8 mouse cellular contexts compared by ENCODE assay signal in genomic region chr11:119083724-119084445, GRCm38 (mm10). TPM values are rescaled to one million over a fixed set of nuclear protein-coding genes. Genes with fewer than 3 reads are reported as not detected.
DNase-seq lines count a peak whose midpoint lies in the region; ATAC-seq and TF ChIP-seq lines count a peak whose summit lies in the region.

No protein-coding gene starts in this region.

- under 1% methylated on average over 28 of the region's 28 CpGs for WGBS in bone marrow, adult 2 months
- WGBS in forebrain, embryonic 11.5 days, result 2% methylated on average over 28 of the region's 28 CpGs
- 5% methylated on average over 28 of the region's 28 CpGs for WGBS in hindbrain, postnatal 0 days
- 2% methylated on average over 28 of the region's 28 CpGs for WGBS in limb, embryonic 11.5 days
- WGBS in stomach, embryonic 15.5 days, result 9% methylated on average over 28 of the region's 28 CpGs

- no peak for ATAC-seq in forebrain, embryonic 11.5 days (replicated peaks; ENCODE audit: low FRiP score)
- no peak for ATAC-seq in hindbrain, postnatal 0 days
- no peak for ATAC-seq in limb, embryonic 11.5 days (ENCODE audit: insufficient number of reproducible peaks, low FRiP score, low TSS enrichment, low read depth)
- peak; percentile 52 for ATAC-seq in megakaryocyte-erythroid progenitor cell, adult 5-6 weeks (replicated peaks; ENCODE audit: low FRiP score, low TSS enrichment, poor library complexity, severe bottlenecking)
- ATAC-seq in stomach, embryonic 15.5 days (ENCODE audit: insufficient read depth, low FRiP score, low read depth), result no peak

- TF ChIP-seq POLR2A in bone marrow, adult 2 months (IDR thresholded peaks at IDR 0.05; ENCODE audit: borderline replicate concordance, control insufficient read depth, low read depth, low read length), result 0 out of 2 replicates have a peak, but pooled peaks have one; percentile 13

- H3K4me1 ChIP-seq in bone marrow, adult 2 months (ENCODE audit: control insufficient read depth, insufficient read depth, low read length), result peaks cover 5% of the 10 kb centered on the region
- peaks cover 54% of the 10 kb centered on the region for H3K4me1 ChIP-seq in forebrain, embryonic 11.5 days (replicated peaks; ENCODE audit: control insufficient read depth, insufficient read depth, low read length)
- H3K4me1 ChIP-seq in hindbrain, postnatal 0 days (ENCODE audit: insufficient read depth, low read length), result peaks cover 39% of the 10 kb centered on the region
- peaks cover 60% of the 10 kb centered on the region for H3K4me1 ChIP-seq in limb, embryonic 11.5 days (ENCODE audit: control insufficient read depth, insufficient read depth, low read length)
- H3K4me1 ChIP-seq in stomach, embryonic 15.5 days, result peaks cover 77% of the 10 kb centered on the region

- H3K4me2 ChIP-seq in forebrain, embryonic 11.5 days (ENCODE audit: low read depth, low read length, severe bottlenecking), result peak overlapping the region; percentile 84
- H3K4me2 ChIP-seq in hindbrain, postnatal 0 days (ENCODE audit: low read depth, low read length), result peak overlapping the region; percentile 94
- peak overlapping the region; percentile 80 for H3K4me2 ChIP-seq in limb, embryonic 11.5 days (ENCODE audit: low read depth, severe bottlenecking)
- peak overlapping the region; percentile 70 for H3K4me2 ChIP-seq in stomach, embryonic 15.5 days

- H3K9ac ChIP-seq in forebrain, embryonic 11.5 days (ENCODE audit: low read length), result peak overlapping the region; percentile 86
- H3K9ac ChIP-seq in hindbrain, postnatal 0 days (replicated peaks; ENCODE audit: low read length), result peak overlapping the region; percentile 86
- H3K9ac ChIP-seq in limb, embryonic 11.5 days (ENCODE audit: low read length), result peak overlapping the region; percentile 37
- no peak overlapping the region; the same call in 1 of the 2 replicates for H3K9ac ChIP-seq in stomach, embryonic 15.5 days

- peaks cover 69% of the 10 kb centered on the region for H3K27me3 ChIP-seq in forebrain, embryonic 11.5 days (ENCODE audit: control insufficient read depth, insufficient read depth, low read length)
- H3K27me3 ChIP-seq in hindbrain, postnatal 0 days (ENCODE audit: insufficient read depth, low read length), result peaks cover 14% of the 10 kb centered on the region
- peaks cover 70% of the 10 kb centered on the region for H3K27me3 ChIP-seq in limb, embryonic 11.5 days (ENCODE audit: control insufficient read depth, insufficient read depth, low read length)
- peaks cover 26% of the 10 kb centered on the region for H3K27me3 ChIP-seq in stomach, embryonic 15.5 days (replicated peaks)

- H3K4me3 ChIP-seq in bone marrow, adult 2 months (replicated peaks; ENCODE audit: control insufficient read depth, low read depth, low read length), result peak overlapping the region; percentile 94
- peak overlapping the region; percentile 79 for H3K4me3 ChIP-seq in forebrain, embryonic 11.5 days (ENCODE audit: low read depth, low read length)
- H3K4me3 ChIP-seq in hindbrain, postnatal 0 days (ENCODE audit: low read length), result peak overlapping the region; percentile 72
- peak overlapping the region; percentile 82 for H3K4me3 ChIP-seq in limb, embryonic 11.5 days (ENCODE audit: low read depth, low read length)
- H3K4me3 ChIP-seq in stomach, embryonic 15.5 days (replicated peaks), result peak overlapping the region; percentile 68

- no peaks in the 10 kb centered on the region for H3K36me3 ChIP-seq in forebrain, embryonic 11.5 days (ENCODE audit: control insufficient read depth, insufficient read depth, low read length)
- peaks cover 18% of the 10 kb centered on the region for H3K36me3 ChIP-seq in hindbrain, postnatal 0 days (ENCODE audit: insufficient read depth, low read length)
- H3K36me3 ChIP-seq in limb, embryonic 11.5 days (ENCODE audit: control insufficient read depth, insufficient read depth, low read length), result no peaks in the 10 kb centered on the region
- H3K36me3 ChIP-seq in stomach, embryonic 15.5 days, result peaks cover 24% of the 10 kb centered on the region

- H3K9me3 ChIP-seq in forebrain, embryonic 11.5 days (ENCODE audit: control insufficient read depth, low read length), result no peaks in the 10 kb centered on the region
- H3K9me3 ChIP-seq in hindbrain, postnatal 0 days (ENCODE audit: low read length), result no peaks in the 10 kb centered on the region
- no peaks in the 10 kb centered on the region for H3K9me3 ChIP-seq in limb, embryonic 11.5 days (ENCODE audit: control insufficient read depth, low read length)
- H3K9me3 ChIP-seq in stomach, embryonic 15.5 days, result no peaks in the 10 kb centered on the region

- peak overlapping the region; percentile 68 for H3K27ac ChIP-seq in bone marrow, adult 2 months (ENCODE audit: control insufficient read depth, insufficient read depth, low read depth, low read length, poor library complexity)
- no peak overlapping the region for H3K27ac ChIP-seq in forebrain, embryonic 11.5 days (ENCODE audit: low read depth, low read length)
- H3K27ac ChIP-seq in hindbrain, postnatal 0 days, result peak overlapping the region; percentile 97
- 0 out of 2 replicates have a peak overlapping the region, but pooled peaks have one; percentile 6 for H3K27ac ChIP-seq in limb, embryonic 11.5 days (replicated peaks; ENCODE audit: low read depth, low read length)
- peak overlapping the region; percentile 97 for H3K27ac ChIP-seq in stomach, embryonic 15.5 days

- TF ChIP-seq CTCF in bone marrow, adult 2 months (IDR thresholded peaks at IDR 0.05; ENCODE audit: control insufficient read depth, insufficient read depth, low read length), result 0 out of 2 replicates have a peak, but pooled peaks have one; percentile 18
- peak; percentile 39 for TF ChIP-seq CTCF in hindbrain, postnatal 0 days (IDR thresholded peaks at IDR 0.05; ENCODE audit: low read depth)

- DNase-seq in heart, adult 11 months, result peak; percentile 97
- no peak for DNase-seq in heart, adult 8-10 months (ENCODE audit: low spot score)
- DNase-seq in forebrain, embryonic 11.5 days (ENCODE audit: low spot score), result peak; percentile 61
- peak; percentile 63 for DNase-seq in hindbrain, postnatal 0 days (ENCODE audit: low spot score)
- peak; percentile 49 for DNase-seq in limb, embryonic 11.5 days (ENCODE audit: low spot score)

RNA-seq across cellular contexts. Expression of gene Cbx4, which starts 2.1 kb away (rescaled TPM):
- 10 to 100 TPM in 1 of 4 experiments, 1 to 10 TPM in 3; 5.2 to 12.8 (median 8.4) TPM for total RNA-seq in heart, adult 8-10 months (2022)
- 7.3 and 18.8 TPM in 2 replicates for polyA plus RNA-seq in bone marrow, adult 2 months (2011; ENCODE audit: insufficient read depth, insufficient read length, low replicate concordance, missing spikeins)
- 6.4 and 7.0 TPM in 2 replicates for polyA plus RNA-seq in forebrain, embryonic 11.5 days (2014; fragmentation: Nextera tagmentation; extraction: Ambion mirVana)
- total RNA-seq in hindbrain, postnatal 0 days (2014; rRNA removed), result 33.6 and 41.3 TPM in 2 replicates
- 22.4 and 23.7 TPM in 2 replicates for polyA plus RNA-seq in hindbrain, postnatal 0 days (2015; fragmentation: Nextera tagmentation; extraction: Ambion mirVana)
- 5.4 and 5.8 TPM in 2 replicates for polyA plus RNA-seq in limb, embryonic 11.5 days (2014; fragmentation: Nextera tagmentation; extraction: Ambion mirVana)
- total RNA-seq in megakaryocyte-erythroid progenitor cell, adult 5-6 weeks (2014; fragmentation: Nextera tagmentation), result 5.2 and 5.4 TPM in 2 replicates
- total RNA-seq in megakaryocyte-erythroid progenitor cell, adult 5-6 weeks (2017), result 3.9 and 11.6 TPM in 2 replicates
- polyA plus RNA-seq in stomach, embryonic 15.5 days (2015; fragmentation: Nextera tagmentation; extraction: Ambion mirVana), result 10.2 and 10.3 TPM in 2 replicates

RNA-seq across cellular contexts. Expression of gene Cbx8, which starts 43.1 kb away (rescaled TPM):
- total RNA-seq in heart, adult 8-10 months (2022), result 1 to 10 TPM; 3.6 to 4.9 (median 4.6) TPM
- polyA plus RNA-seq in bone marrow, adult 2 months (2011; ENCODE audit: insufficient read depth, insufficient read length, low replicate concordance, missing spikeins), result 3.3 and 7.4 TPM in 2 replicates
- 9.5 and 11.2 TPM in 2 replicates for polyA plus RNA-seq in forebrain, embryonic 11.5 days (2014; fragmentation: Nextera tagmentation; extraction: Ambion mirVana)
- 10.0 and 11.4 TPM in 2 replicates for total RNA-seq in hindbrain, postnatal 0 days (2014; rRNA removed)
- 6.5 and 7.6 TPM in 2 replicates for polyA plus RNA-seq in hindbrain, postnatal 0 days (2015; fragmentation: Nextera tagmentation; extraction: Ambion mirVana)
- 12.2 and 13.4 TPM in 2 replicates for polyA plus RNA-seq in limb, embryonic 11.5 days (2014; fragmentation: Nextera tagmentation; extraction: Ambion mirVana)
- 1.3 and 2.2 TPM in 2 replicates for total RNA-seq in megakaryocyte-erythroid progenitor cell, adult 5-6 weeks (2014; fragmentation: Nextera tagmentation)
- 0.70 and 1.2 TPM in 2 replicates for total RNA-seq in megakaryocyte-erythroid progenitor cell, adult 5-6 weeks (2017)
- polyA plus RNA-seq in stomach, embryonic 15.5 days (2015; fragmentation: Nextera tagmentation; extraction: Ambion mirVana), result 6.9 and 7.2 TPM in 2 replicates
